Mouse (Mus musculus) C2C12 (cell line): ENCODE results near the gene Tmem273.

Source experiments
- CEBPB ChIP-seq: IDR thresholded peaks from one replicate; pipeline ENCODE4 v1.6.1; 2011; ENCODE audit warnings: low read depth, mild to moderate bottlenecking, control low read depth, moderate library complexity
- CTCF ChIP-seq: IDR thresholded peaks from one replicate; pipeline ENCODE4 v1.5.1; 2011; ENCODE audit not compliant: control insufficient read depth, insufficient read depth, insufficient read length
- FOSL1 ChIP-seq: IDR thresholded peaks from one replicate; pipeline ENCODE4 v1.8.0; 2011; ENCODE audit warnings: mild to moderate bottlenecking, low read length; ENCODE audit not compliant: poor library complexity, insufficient read depth, severe bottlenecking
- MAX ChIP-seq: IDR thresholded peaks from one replicate; pipeline ENCODE4 v1.6.1; 2011; ENCODE audit warnings: mild to moderate bottlenecking, control low read depth
- MYOD1 ChIP-seq: IDR thresholded peaks from one replicate; pipeline ENCODE4 v1.6.1; 2011; ENCODE audit warnings: low read depth; ENCODE audit not compliant: control insufficient read depth, insufficient read length
- MYOG ChIP-seq: IDR thresholded peaks from one replicate; pipeline ENCODE4 v1.6.1; 2011; ENCODE audit not compliant: control insufficient read depth, insufficient read length; ENCODE audit errors: extremely low read depth
- USF1 ChIP-seq: IDR thresholded peaks from one replicate; pipeline ENCODE4 v1.6.1; 2011; ENCODE audit warnings: low read depth, mild to moderate bottlenecking, control low read depth, moderate library complexity

- no peak for TF ChIP-seq CTCF
- no peak for TF ChIP-seq USF1
- TF ChIP-seq MYOD1, result no peak
- no peak for TF ChIP-seq MAX
- no peak for TF ChIP-seq FOSL1
- TF ChIP-seq CEBPB, result no peak
- TF ChIP-seq MYOG, result no peak
Measured at GRCm38 (mm10) chr14:32827994-32828650, 42.4 kb downstream of the Tmem273 start.
